Mouse (Mus musculus) heart, postnatal 10 days (tissue): ENCODE measurements at regions not wholly inside any gene's neighbourhood (a gene's known extent, or its start where the extent isn't known, plus 50 kb on each side); places are given as distances from the start of the nearest gene placed in this dataset.

Experiments
- DNase-seq, 2 experiments: peaks; one replicate each; pipeline ENCODE4 v3.0.0; 2021
- intact Hi-C: fragments of 180-260 bp; cut with DNase I; formaldehyde crosslinking; loops from one replicate; pipeline ENCODE4 v1.15.1; 2025

- intact Hi-C loops: no loop called here
- no peak for DNase-seq
Measured at GRCm38 (mm10) chr16:93458598-93459496, 145.0 kb downstream of the Setd4 start.

DNA sequence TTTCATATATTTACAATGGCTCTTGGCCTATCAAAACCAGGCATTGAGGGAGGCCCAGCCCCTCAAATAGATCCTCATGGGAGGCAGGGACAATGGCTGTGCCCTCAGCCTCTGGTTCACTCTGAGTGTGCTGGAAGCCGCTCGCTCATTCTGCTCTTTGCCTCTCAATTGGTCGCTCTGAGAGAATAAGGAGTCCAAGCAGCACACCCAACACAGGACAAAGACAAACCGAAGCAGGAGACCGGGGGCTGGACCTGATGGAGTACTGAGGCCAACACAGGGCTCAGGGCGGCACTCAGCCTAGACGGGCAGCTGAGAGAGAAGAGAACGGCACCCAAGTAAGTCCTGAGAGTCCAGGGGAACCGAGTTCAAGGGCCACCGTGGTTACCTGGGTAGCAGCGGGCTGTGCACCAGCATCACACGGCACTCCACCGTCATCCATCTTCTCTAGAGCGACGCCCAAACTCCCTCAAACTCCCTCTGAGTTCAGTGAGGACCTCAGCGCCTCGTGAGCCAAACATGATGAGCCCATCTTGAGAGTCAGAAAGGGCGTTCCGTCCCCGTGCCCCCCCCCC lies 145.8 kb downstream of the Setd4 start:
- intact Hi-C loops: no loop called here

GRCm38 (mm10) chr16:93456706-93457425 lies 147.0 kb downstream of the Setd4 start:
- intact Hi-C loops: no loop called here
- DNase-seq: no peak

More for the DNA sequence above, 145.8 kb downstream of the Setd4 start:
- DNase-seq: no peak

DNA sequence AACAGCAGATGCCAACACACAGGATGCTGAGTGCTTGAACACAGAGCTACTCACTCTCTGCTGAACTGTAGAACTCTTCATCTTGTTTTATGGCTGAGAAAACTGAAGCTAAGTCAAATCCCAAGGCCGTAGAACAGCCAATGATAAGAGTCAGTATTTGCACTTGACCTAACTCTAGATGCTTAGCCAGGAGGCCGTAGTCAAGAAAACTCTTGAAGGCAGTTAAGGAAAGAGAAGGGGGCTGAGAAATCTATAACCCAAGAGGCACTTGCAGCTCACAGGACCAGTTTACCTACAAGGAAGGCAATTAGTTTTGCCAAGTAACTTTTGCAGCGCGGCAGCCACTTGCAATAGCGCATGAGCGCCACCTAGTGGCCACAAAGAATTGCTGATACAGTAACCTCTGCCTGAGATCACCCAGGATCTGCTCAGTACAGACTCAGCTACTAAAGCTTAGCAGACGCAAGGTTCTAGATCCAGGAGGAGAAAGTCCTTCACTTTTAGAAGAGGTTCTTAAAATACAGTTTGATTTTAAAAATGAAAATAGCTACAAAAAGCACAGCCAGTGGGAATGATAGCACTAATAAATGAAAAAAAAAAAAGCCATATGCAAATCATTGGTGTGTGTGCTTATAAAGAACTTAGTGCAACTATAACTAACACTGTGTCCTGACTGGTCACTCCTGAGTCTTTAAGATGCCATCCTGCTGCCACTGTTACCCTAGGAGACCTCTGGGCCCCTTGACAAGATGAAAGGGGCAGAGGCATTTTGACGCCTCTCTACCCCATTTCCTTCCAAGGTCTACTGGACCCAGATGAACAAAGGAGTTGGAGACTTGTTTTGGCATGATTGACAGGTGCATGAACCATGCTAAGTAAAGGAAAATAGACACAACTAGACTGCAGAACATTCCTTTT lies 149.5 kb downstream of the Setd4 start:
- intact Hi-C loops: loop anchor here (1.0 to 5.0 kb wide), 3 partner anchors 162 to 889 kb away; no protein-coding TSS in a partner anchor
- peak; percentile 80 to 89 for DNase-seq

DNA sequence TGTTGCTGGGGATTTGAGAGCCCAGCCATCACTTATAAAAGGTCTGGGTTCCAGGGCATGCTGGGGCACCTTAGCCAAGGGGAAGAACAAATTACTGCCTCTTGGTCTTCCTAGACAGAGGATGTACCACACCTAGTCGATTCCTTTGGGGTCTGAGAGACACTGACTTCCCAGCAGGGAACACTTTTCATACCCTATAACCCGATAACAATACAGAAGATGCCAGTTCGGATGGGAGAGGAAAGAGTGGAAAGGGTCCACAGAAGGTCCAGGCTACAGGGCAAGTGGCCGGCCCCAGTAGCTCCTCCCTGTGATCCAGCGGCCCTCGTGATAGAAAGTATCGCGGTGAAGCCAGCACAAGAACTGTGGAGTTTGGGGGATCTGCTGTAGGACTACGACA lies 150.8 kb downstream of the Setd4 start:
- intact Hi-C loops: loop anchor here (5.0 kb wide), 1 partner anchor 161 kb away; no protein-coding TSS in a partner anchor
- DNase-seq: no peak

GRCm38 (mm10) chr16:93450896-93451295 lies 153.0 kb downstream of the Setd4 start:
- no peak for DNase-seq
- intact Hi-C loops: loop anchor here (5.0 kb wide), 1 partner anchor 159 kb away; no protein-coding TSS in a partner anchor

DNA sequence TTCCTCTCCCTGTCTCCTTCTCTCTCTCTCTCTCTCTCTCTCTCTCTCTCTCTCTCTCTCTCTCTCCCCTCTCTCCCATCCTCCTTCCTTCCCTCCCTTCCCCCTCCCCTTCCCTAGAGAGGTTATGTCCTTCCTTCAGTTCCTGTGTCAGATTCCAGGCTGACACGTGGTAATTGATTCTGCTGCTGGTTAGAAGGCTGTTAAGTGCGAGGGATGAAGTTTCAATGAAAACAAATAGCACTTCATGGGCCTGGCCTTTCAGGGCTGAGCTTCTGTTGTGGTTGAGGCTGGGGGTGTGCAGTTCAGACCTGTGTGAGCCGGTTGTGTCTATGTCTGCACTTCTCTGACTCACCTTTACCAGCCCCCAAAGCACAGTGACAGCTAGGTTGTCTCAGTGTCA lies 153.9 kb downstream of the Setd4 start:
- no peak for DNase-seq
- intact Hi-C loops: loop anchor here (5.0 kb wide), 1 partner anchor 158 kb away; no protein-coding TSS in a partner anchor

GRCm38 (mm10) chr16:93448124-93448523 lies 155.7 kb downstream of the Setd4 start:
- intact Hi-C loops: no loop called here
- no peak for DNase-seq

GRCm38 (mm10) chr16:93446970-93447369 lies 156.9 kb downstream of the Setd4 start:
- intact Hi-C loops: no loop called here

GRCm38 (mm10) chr16:93446206-93446605 lies 157.7 kb downstream of the Setd4 start:
- no peak for DNase-seq
- intact Hi-C loops: no loop called here

More at GRCm38 (mm10) chr16:93446970-93447369, 156.9 kb downstream of the Setd4 start:
- no peak for DNase-seq

- intact Hi-C loops: no loop called here
- DNase-seq: peak in 1 of 2 experiments; percentile 23
Measured at GRCm38 (mm10) chr16:93442837-93443236, 161.0 kb downstream of the Setd4 start.

GRCm38 (mm10) chr16:93437608-93438425 lies 166.0 kb downstream of the Setd4 start:
- DNase-seq: no peak
- intact Hi-C loops: no loop called here

DNA sequence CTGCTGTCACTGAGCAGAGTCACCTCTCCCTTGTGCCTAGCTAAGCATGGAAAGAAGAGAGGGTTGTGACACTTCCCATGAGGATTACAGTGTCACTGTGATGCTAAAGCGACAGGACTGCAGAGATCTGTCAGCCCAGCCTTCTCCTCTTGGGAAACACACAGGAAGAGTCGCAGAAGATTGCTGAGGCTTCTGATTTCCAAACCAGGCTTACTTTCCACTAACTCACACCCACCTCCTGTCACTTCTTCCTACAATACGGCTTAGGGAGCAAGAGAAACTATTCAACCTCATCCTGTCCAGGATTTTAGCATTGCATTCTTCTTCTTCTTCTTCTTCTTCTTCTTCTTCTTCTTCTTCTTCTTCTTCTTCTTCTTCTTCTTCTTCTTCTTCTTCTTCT lies 167.1 kb downstream of the Setd4 start:
- intact Hi-C loops: no loop called here

DNA sequence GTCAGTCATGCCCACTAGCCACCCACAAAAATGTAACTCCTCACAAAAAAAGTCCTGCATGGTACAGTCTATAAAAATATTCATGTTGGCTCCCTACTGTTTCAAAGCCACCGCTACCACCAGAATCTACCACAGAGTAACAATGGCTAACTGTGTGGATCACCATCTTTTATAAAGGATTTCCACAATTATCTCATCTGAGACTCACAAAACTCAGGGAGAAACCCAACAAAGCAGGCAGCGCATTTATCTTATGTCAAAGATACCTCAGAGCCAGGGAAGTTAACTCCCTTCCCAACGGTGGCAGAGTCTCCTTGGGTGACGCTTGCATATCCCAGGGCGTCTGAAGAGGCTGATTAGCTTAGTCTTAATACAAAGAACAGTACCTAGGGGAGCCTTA lies 172.5 kb downstream of the Setd4 start:
- intact Hi-C loops: no loop called here
- no peak for DNase-seq

More for the DNA sequence above, 167.1 kb downstream of the Setd4 start:
- DNase-seq: no peak

DNA sequence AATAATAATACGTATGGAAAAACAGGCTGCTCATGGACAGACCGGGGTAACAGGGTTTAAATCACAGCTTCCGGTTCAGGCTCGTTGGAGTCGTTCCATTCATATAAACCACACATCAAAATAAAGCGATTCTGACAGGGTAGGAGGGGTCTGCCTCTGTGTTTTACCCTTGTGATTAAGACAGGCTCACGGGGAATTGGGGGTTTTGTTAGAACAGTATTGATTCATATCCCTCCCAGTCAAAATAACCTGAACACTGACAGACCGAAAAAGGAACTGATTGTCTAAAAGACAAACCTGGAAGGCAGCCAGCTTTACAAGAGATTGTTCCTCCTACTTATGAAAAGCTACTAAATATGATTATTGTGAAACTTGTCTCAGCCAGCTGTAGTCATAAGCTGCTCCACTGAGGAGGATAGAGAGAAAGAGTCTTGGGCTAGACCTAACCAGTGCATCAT lies 174.5 kb downstream of the Setd4 start:
- intact Hi-C loops: no loop called here
- no peak for DNase-seq

GRCm38 (mm10) chr16:93427264-93427663 lies 176.6 kb downstream of the Setd4 start:
- DNase-seq: peak; percentile 71 to 76
- intact Hi-C loops: no loop called here

GRCm38 (mm10) chr16:93425731-93426130 lies 178.1 kb downstream of the Setd4 start:
- intact Hi-C loops: no loop called here
- DNase-seq: no peak

- no peak for DNase-seq
- intact Hi-C loops: no loop called here
Measured at GRCm38 (mm10) chr16:93423174-93423573, 180.7 kb downstream of the Setd4 start.

- DNase-seq: no peak
- intact Hi-C loops: no loop called here
Measured at GRCm38 (mm10) chr16:93422221-93422620, 181.6 kb downstream of the Setd4 start.
